Mouse (Mus musculus) frontal cortex, postnatal 25 days (tissue): ENCODE results near the gene Arap2.

Source experiments
- DNase-seq, 2 experiments: peaks; one replicate each; pipeline ENCODE4 v3.0.0; 2022; ENCODE audit warnings: low spot score in 2 of 2

The Arap2 gene

GRCm38 (mm10) chr5:62636341-62636740 lies 129.6 kb downstream of the Arap2 start:
- no peak for DNase-seq

- DNase-seq = no peak
Observed at GRCm38 (mm10) chr5:62628901-62629300, 137.1 kb downstream of the Arap2 start.

DNA sequence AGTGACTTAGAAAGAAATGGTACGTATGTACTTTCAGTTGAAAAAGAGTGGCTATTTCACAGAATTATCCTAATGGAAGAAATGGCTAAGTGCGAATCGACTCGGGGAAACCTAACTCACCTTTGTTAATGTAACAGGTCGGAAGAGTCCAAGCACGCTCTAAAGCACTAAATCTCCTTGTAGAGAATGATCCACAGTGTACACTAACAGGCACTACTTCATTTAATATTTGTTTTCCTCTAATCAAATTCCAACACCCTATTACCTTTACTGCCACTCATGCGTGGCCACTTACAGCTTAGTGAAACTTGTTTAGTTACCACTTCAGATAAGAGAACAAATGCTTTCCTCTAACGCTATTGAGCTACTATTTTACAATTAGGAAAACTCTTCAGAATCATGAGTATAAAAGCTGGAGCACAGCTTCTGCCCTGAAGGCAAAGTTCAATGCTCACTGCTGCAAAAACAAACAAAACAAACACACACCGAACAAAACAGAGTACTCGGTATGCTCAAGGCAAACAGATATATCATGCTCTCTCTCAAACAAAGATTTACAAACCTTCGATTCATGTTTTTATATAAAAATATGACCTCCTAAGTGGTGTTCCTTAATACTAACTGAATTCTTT lies 143.0 kb downstream of the Arap2 start:
- DNase-seq = no peak

DNA sequence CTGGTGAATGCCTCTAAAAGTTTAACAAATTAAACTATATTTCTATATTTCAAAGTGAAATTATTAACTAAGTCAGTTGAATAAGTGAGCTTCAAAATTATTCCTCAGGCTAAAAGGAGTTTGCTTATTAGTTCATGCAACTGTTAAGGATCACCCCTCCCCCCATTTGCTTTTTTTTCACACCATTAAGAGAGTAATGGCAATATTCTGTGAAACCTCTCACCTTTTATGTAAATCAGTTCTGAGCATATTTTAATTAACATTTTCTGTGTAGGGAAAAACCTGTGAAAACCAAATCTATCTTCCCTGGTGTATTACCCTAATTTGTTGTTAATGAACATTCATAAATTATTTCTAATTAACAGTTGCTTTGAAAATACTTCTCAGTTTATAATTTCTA lies 147.7 kb downstream of the Arap2 start:
- DNase-seq = no peak

GRCm38 (mm10) chr5:62611990-62612389 lies 154.0 kb downstream of the Arap2 start:
- no peak for DNase-seq

DNA sequence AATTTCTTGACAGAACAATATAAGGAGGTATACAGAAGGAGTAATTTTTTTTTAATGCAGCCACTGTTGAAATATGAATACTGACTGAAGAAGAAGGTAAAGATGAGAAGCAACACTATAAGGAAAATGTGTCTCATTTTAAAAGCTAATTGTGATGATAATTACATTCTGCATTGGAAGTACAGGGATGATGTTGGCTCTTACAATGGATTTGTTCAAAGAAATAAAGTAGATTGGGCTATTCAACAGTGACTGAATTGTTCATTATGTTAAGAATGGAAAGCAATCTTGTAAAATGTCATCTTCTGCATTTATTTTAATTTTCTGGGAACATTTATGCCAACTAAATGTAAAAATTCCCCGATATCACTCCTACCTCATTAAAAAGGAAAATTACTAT lies 178.6 kb downstream of the Arap2 start:
- no peak for DNase-seq

- no peak for DNase-seq
Observed at GRCm38 (mm10) chr5:62582643-62583042, 183.3 kb downstream of the Arap2 start.

DNA sequence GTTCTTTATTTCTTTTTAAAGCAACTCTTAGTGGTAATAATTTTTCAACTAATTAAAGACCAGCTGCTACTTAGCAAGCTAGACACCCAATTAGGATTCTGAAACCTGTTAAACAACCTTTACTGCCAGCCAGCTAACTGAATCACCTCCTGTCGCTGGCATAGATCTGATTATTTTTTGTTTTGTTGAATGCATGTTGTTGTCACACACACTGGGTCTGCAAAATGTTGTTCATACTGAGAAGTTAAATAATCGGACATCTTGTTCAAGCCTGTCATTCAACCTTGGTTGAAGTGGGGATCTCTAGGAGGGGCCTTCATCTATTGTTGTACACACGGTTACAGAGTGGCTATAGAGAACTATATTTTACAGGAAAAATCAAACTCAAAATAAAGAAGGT lies 184.3 kb downstream of the Arap2 start:
- no peak for DNase-seq

DNA sequence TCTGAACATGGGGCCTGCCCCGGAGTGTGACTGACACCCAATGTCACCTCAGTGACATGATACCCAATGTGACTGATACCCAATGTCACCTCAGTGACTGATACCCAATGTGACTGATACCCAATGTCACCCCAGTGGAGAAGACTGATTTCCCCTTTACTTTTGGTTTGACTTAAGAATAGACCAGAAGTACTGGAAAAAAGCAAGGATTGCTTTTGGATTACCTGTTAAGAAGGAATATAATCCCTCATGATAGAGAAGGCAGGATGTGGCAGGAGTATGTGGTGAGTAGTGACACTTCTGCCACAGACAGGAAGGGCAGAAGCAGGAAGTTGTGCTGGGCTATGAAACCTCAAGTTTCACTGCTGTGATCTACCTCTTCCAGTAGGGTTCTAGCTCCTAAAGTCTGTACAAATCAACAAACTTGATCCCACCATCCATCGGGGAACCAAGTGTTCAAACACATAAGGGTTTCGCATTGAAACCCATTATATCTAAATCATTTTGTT lies 191.6 kb downstream of the Arap2 start:
- no peak for DNase-seq
